Mouse (Mus musculus) hindbrain, embryonic 11.5 days (tissue): ENCODE data around the gene Adtrp. TPM values are rescaled to one million over a fixed set of nuclear protein-coding genes. Genes with fewer than 3 reads are reported as not detected.
A peak's percentile ranks its signal among the peaks of the same experiment; 100 is the strongest.

Experiments
- ATAC-seq: fragments of 200-750 bp; cut with Nextera tagmentation; 2 replicates; pipeline ENCODE4 v1.8.0; 2017; ENCODE audit warnings: mild to moderate bottlenecking, moderate TSS enrichment, moderate library complexity; ENCODE audit not compliant: low FRiP score
- DNase-seq: peaks from one replicate; pipeline ENCODE4 v3.0.0-alpha.2; 2015; ENCODE audit warnings: low spot score
- H3K27ac ChIP-seq: fragments of 300-500 bp; sonication (generic); 2 replicates; pipeline ENCODE4 v1.5.1; 2014; ENCODE audit warnings: mild to moderate bottlenecking, low read depth, low read length
- H3K27me3 ChIP-seq: fragments of 300-500 bp; sonication (generic); 2 replicates; pipeline ENCODE4 v1.6.1; 2014; ENCODE audit warnings: mild to moderate bottlenecking, low read length, moderate library complexity, mixed read lengths; ENCODE audit not compliant: control insufficient read depth, insufficient read depth
- H3K36me3 ChIP-seq: fragments of 300-500 bp; sonication (generic); 2 replicates; pipeline ENCODE4 v1.6.1; 2014; ENCODE audit warnings: mild to moderate bottlenecking, low read length, moderate library complexity, mixed read lengths; ENCODE audit not compliant: control insufficient read depth, insufficient read depth
- H3K4me1 ChIP-seq: fragments of 300-500 bp; sonication (generic); replicated peaks from 2 replicates; pipeline ENCODE4 v1.6.1; 2014; ENCODE audit warnings: low read length, mixed read lengths; ENCODE audit not compliant: control insufficient read depth, insufficient read depth
- H3K4me2 ChIP-seq: fragments of 300-500 bp; sonication (generic); replicated peaks from 2 replicates; pipeline ENCODE4 v1.6.1; 2014; ENCODE audit warnings: mild to moderate bottlenecking, low read depth, low read length
- H3K4me3 ChIP-seq: fragments of 300-500 bp; sonication (generic); 2 replicates; pipeline ENCODE4 v1.5.1; 2014; ENCODE audit warnings: low read depth, low read length
- H3K9ac ChIP-seq: fragments of 300-500 bp; sonication (generic); 2 replicates; pipeline ENCODE4 v1.6.1; 2014; ENCODE audit warnings: low read depth, low read length
- H3K9me3 ChIP-seq: fragments of 300-500 bp; sonication (generic); 2 replicates; pipeline ENCODE4 v1.6.1; 2016; ENCODE audit warnings: low read length; ENCODE audit not compliant: control insufficient read depth
- WGBS: fragments of 180-500 bp; shearing (Covaris S2); extraction: QIAGEN DNeasy Blood & Tissue Kit; methylation state at CpG from one replicate; pipeline ENCODE4 v1.1.7; 2014; 5-methylcytosine and 5-hydroxymethylcytosine counted together
- polyA plus RNA-seq: library from polyadenylated mRNA; unstranded; fragments of >200 nt; fragmentation: Nextera tagmentation; extraction: Ambion mirVana; gene quantifications from 2 replicates; pipeline ENCODE4 v1.2.1, GENCODE M21; 2014

Gene Adtrp
- polyA plus RNA-seq, 1 experiment from 2014 or later, result not detected

DNA sequence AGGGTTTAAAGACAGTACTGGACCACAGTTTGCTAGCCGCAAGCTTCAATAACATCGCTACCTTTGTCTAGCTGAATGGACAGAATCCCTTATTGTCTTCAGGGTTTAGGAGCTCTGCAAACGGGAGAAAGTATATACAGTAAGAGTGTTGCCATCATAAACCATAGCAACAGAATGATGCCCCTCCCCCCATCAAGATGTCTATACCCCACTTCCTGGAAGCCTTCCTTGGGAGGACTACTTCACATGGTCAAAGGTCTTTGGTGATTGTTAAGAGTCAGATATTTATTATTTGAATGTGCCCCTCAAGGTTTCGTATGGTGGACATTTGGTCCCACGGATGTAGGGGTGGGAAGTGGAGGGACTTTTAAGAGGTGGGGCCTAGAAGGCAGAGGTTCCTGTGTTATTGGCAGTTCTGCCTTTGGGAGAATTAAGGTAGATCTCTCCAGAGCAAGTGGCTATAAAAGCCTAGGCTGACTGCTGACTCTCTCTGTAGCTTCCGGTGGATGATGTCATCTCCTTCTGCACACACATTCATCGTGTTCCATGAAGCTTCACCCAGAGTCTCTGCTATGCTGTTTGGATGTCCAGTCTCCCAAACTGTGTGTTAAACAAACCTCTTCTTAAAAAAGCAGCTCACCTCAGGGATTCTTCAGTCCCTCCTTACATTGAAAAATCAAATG is 42.2 kb downstream of the Adtrp start:
- H3K4me2 ChIP-seq, result no peak overlapping the region
- DNase-seq, result no peak
- ATAC-seq, result no peak

GRCm38 (mm10) chr13:41803656-41804265 is 43.7 kb downstream of the Adtrp start:
- no peaks in the 10 kb centered on the region for H3K9me3 ChIP-seq
- H3K27ac ChIP-seq, result no peak overlapping the region
- H3K4me1 ChIP-seq, result peaks cover 5% of the 10 kb centered on the region; the same call in 1 of the 2 replicates
- H3K4me3 ChIP-seq, result no peak overlapping the region
- no peak overlapping the region for H3K9ac ChIP-seq
- no peaks in the 10 kb centered on the region for H3K36me3 ChIP-seq
- H3K27me3 ChIP-seq, result no peaks in the 10 kb centered on the region
- DNase-seq (no peak), ATAC-seq (no peak)
- no peak overlapping the region for H3K4me2 ChIP-seq
- 72% methylated on average over 8 of the region's 8 CpGs for WGBS

More for the DNA sequence above, 42.2 kb downstream of the Adtrp start:
- no peak overlapping the region for H3K27ac ChIP-seq
- H3K4me3 ChIP-seq, result no peak overlapping the region
- no peaks in the 10 kb centered on the region for H3K9me3 ChIP-seq
- H3K4me1 ChIP-seq, result peaks cover 5% of the 10 kb centered on the region; the same call in 1 of the 2 replicates
- H3K27me3 ChIP-seq, result no peaks in the 10 kb centered on the region
- no peaks in the 10 kb centered on the region for H3K36me3 ChIP-seq
- H3K9ac ChIP-seq, result no peak overlapping the region
- WGBS, result 92% methylated on average over 7 of the region's 7 CpGs

- WGBS, result 5% methylated on average over 8 of the region's 8 CpGs
- Histone ChIP-seq H3K9ac (0 out of 2 replicates have a peak overlapping the region, but pooled peaks have one; percentile 12), H3K4me1 (peaks cover 5% of the 10 kb centered on the region; the same call in 1 of the 2 replicates), H3K36me3 (no peaks in the 10 kb centered on the region), H3K27me3 (no peaks in the 10 kb centered on the region), H3K4me2 (peak overlapping the region; percentile 12; the same call in 1 of the 2 replicates), H3K27ac (no peak overlapping the region), H3K9me3 (no peaks in the 10 kb centered on the region), H3K4me3 (no peak overlapping the region; the same call in 1 of the 2 replicates)
- DNase-seq (peak; percentile 69), ATAC-seq (peak; percentile 92)
Measured at GRCm38 (mm10) chr13:41801177-41801636, 46.3 kb downstream of the Adtrp start.

- Histone ChIP-seq H3K4me1 (no peaks in the 10 kb centered on the region), H3K36me3 (no peaks in the 10 kb centered on the region), H3K9me3 (no peaks in the 10 kb centered on the region), H3K4me2 (no peak overlapping the region), H3K4me3 (no peak overlapping the region), H3K9ac (no peak overlapping the region), H3K27me3 (no peaks in the 10 kb centered on the region), H3K27ac (no peak overlapping the region)
- ATAC-seq, result no peak
- WGBS, result 86% methylated on average over 6 of the region's 6 CpGs
- no peak for DNase-seq
Measured at GRCm38 (mm10) chr13:41792849-41793248, 54.6 kb downstream of the Adtrp start.

- no peaks in the 10 kb centered on the region for H3K36me3 ChIP-seq
- no peak overlapping the region for H3K27ac ChIP-seq
- ATAC-seq (no peak), DNase-seq (no peak)
- H3K9ac ChIP-seq, result no peak overlapping the region
- H3K27me3 ChIP-seq, result no peaks in the 10 kb centered on the region
- 77% methylated on average over 2 of the region's 2 CpGs for WGBS
- H3K9me3 ChIP-seq, result no peaks in the 10 kb centered on the region
- H3K4me3 ChIP-seq, result no peak overlapping the region
- H3K4me1 ChIP-seq, result no peaks in the 10 kb centered on the region
- no peak overlapping the region for H3K4me2 ChIP-seq
Measured at GRCm38 (mm10) chr13:41787863-41788536, 59.5 kb downstream of the Adtrp start.

GRCm38 (mm10) chr13:41786640-41787039 is 60.8 kb downstream of the Adtrp start:
- no peaks in the 10 kb centered on the region for H3K36me3 ChIP-seq
- H3K9ac ChIP-seq, result no peak overlapping the region
- H3K9me3 ChIP-seq, result no peaks in the 10 kb centered on the region
- no peaks in the 10 kb centered on the region for H3K4me1 ChIP-seq
- WGBS, result 90% methylated on average over 3 of the region's 3 CpGs
- no peaks in the 10 kb centered on the region for H3K27me3 ChIP-seq
- DNase-seq (no peak), ATAC-seq (no peak)
- no peak overlapping the region for H3K27ac ChIP-seq
- no peak overlapping the region for H3K4me3 ChIP-seq
- no peak overlapping the region for H3K4me2 ChIP-seq

DNA sequence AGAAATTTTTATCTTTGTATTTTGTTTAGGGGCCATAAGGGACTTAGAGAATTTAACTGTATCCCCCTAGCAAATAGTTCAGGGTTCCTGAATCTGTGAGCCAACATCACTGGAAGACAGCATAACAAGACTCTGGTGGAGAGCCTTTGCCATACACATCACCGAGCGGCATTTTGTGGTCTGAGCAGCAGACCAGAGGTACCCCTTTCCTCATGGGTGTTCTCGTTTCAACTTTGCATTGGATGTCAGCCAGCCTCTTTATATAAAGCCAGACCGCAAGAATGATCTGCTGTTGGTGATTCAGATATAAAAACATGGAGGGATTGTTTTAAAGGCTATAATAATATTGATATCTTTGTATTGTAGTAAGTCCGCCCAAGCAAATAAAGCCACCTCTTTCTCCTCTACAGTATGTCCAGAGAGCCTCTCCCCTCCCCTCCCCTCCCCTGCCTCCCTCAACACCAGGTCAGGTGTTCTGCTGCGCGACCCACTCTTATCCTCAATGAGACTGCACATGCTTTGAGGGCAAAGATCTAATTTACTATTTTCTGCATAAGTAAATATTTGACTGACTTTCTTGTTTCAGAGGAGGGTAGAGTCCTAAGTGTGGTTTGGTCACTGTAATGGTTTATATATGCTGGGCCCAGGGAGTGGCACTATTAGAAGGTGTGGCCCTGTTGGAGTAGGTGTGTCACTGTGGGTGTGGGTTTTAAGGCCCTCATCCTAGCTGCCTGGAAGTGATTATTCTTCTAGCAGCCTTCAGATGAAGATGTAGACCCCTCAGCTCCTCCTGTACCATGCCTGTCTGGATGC is 62.4 kb downstream of the Adtrp start:
- Histone ChIP-seq H3K9me3 (no peaks in the 10 kb centered on the region), H3K4me1 (no peaks in the 10 kb centered on the region), H3K36me3 (no peaks in the 10 kb centered on the region), H3K27ac (no peak overlapping the region), H3K4me3 (no peak overlapping the region), H3K4me2 (no peak overlapping the region), H3K9ac (no peak overlapping the region), H3K27me3 (no peaks in the 10 kb centered on the region)
- ATAC-seq (no peak), DNase-seq (no peak)
- WGBS, result 91% methylated on average over 7 of the region's 7 CpGs

DNA sequence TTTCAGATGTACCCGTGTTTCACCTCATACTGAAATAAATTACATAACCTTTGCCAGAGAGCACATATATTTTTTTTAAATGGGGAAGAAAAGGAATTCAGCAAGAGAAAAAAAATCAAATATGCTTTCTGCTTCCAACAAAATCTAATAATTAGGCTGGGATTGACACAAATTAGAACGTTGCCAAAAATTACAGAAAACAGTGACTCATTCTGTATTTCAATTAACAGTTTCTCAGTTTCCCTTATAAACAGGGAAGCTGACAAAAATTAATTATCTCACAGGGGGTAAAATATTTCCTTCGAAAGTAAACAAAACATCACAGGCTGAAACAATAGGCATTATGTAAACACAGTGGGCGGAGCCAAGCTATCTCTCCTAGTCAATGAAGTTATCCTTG is 67.2 kb downstream of the Adtrp start:
- ATAC-seq (no peak), DNase-seq (no peak)
- Histone ChIP-seq H3K4me2 (no peak overlapping the region), H3K4me3 (no peak overlapping the region), H3K36me3 (no peaks in the 10 kb centered on the region), H3K27ac (no peak overlapping the region), H3K9me3 (no peaks in the 10 kb centered on the region), H3K27me3 (no peaks in the 10 kb centered on the region), H3K4me1 (no peaks in the 10 kb centered on the region), H3K9ac (no peak overlapping the region)
- WGBS, result 90% methylated on average over 4 of the region's 4 CpGs
